Mouse (Mus musculus): ENCODE data around the gene Rpl22.

- no peak for TF ChIP-seq POLR2A (IDR thresholded peaks at IDR 0.05; ENCODE audit: extremely low read depth, insufficient read depth, low read length)
- no peak for TF ChIP-seq CTCF (IDR thresholded peaks at IDR 0.05; ENCODE audit: extremely low read depth, insufficient read depth, low read length)
These were observed 25.2 kb upstream of the Rpl22 start for GRCm38 (mm10) chr4:152300375-152300774.

Data from cortical plate, adult 2 months (tissue).